Comparison of ENCODE assay signal across 19 mouse cellular contexts in the genomic region with DNA sequence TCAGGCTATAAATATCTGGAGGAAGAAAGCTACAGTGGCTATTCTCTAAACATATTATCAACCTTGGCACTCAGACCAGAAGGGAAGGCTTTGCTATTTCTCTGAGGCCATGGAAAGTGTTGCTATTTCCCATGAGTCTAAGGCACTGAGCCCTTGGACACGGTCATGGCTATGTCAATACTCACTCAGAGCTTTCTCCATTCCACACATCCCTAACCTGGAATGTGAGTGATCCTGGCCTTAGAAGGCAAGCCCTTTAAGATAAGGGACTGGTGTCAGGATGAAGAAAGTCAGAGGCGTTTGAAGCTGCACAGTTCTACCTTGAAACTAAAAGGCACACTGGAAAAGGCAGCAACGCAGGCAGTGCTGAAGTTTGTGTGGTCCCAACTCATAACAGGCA.
"Had no signal": no experiment of that assay in that cellular context is flagged by ENCODE, and none has a peak within 500 bp of the region (broad histone marks: within the 10 kb centered on the region; RNA-seq: fewer than 3 reads in every experiment).

No protein-coding gene starts in this region.

- ATAC-seq: midbrain, embryonic 13.5 days; midbrain, embryonic 16.5 days had no signal

- H3K27me3 ChIP-seq: limb, embryonic 12.5 days; limb, embryonic 15.5 days; lung, embryonic 15.5 days; megakaryocyte, embryonic 14.5 days; midbrain, embryonic 13.5 days; neural tube, embryonic 13.5 days had no signal

- H3K4me3 ChIP-seq: limb, embryonic 12.5 days; limb, embryonic 15.5 days; lung, embryonic 15.5 days; megakaryocyte, embryonic 14.5 days; midbrain, embryonic 10.5 days; midbrain, embryonic 13.5 days; myocyte; neural tube, embryonic 13.5 days had no signal

- H3K36me3 ChIP-seq: limb, embryonic 12.5 days; limb, embryonic 15.5 days; lung, embryonic 15.5 days; midbrain, embryonic 10.5 days; midbrain, embryonic 13.5 days; neural tube, embryonic 13.5 days had no signal

- H3K4me2 ChIP-seq: limb, embryonic 12.5 days; limb, embryonic 15.5 days; liver, embryonic 11.5 days; lung, embryonic 15.5 days; midbrain, embryonic 13.5 days; neural tube, embryonic 13.5 days had no signal

- H3K9ac ChIP-seq: limb, embryonic 12.5 days; limb, embryonic 15.5 days; liver, embryonic 14.5 days; lung, embryonic 15.5 days; midbrain, embryonic 13.5 days; neural tube, embryonic 13.5 days had no signal

- H3K9me3 ChIP-seq: limb, embryonic 12.5 days; limb, embryonic 15.5 days; lung, embryonic 15.5 days; midbrain, embryonic 10.5 days; midbrain, embryonic 13.5 days; neural tube, embryonic 13.5 days had no signal

- DNase-seq: kidney, postnatal 14 days; kidney, postnatal 4 days; left cerebral cortex, postnatal 4 days; lung, adult 18-20 months; lung, postnatal 10 days; lung, postnatal 36 days; thymus, adult 18-20 months; thymus, postnatal 36 days had no signal

- H3K4me1 ChIP-seq: limb, embryonic 15.5 days; lung, embryonic 15.5 days; megakaryocyte, embryonic 14.5 days; neural tube, embryonic 13.5 days had no signal

- H3K27ac ChIP-seq: limb, embryonic 12.5 days; limb, embryonic 15.5 days; liver, embryonic 14.5 days; lung, embryonic 15.5 days; midbrain, embryonic 13.5 days; neural tube, embryonic 13.5 days had no signal
